Mouse (Mus musculus) intestine, embryonic 16.5 days (tissue): ENCODE results near the gene Stim1. TPM values are rescaled to one million over a fixed set of nuclear protein-coding genes. Genes with fewer than 3 reads are reported as not detected.

Experiments
- ATAC-seq: fragments of 200-750 bp; cut with Nextera tagmentation; 2 replicates; pipeline ENCODE4 v1.8.0; 2017; ENCODE audit warnings: moderate TSS enrichment, moderate library complexity
- H3K27ac ChIP-seq: fragments of 300-500 bp; sonication (generic); 2 replicates; pipeline ENCODE4 v1.5.1; 2014; ENCODE audit warnings: mild to moderate bottlenecking, low read length
- H3K27me3 ChIP-seq: fragments of 300-500 bp; sonication (generic); replicated peaks from 2 replicates; pipeline ENCODE4 v1.6.1; 2014; ENCODE audit warnings: low read length, control low read depth, mixed read lengths; ENCODE audit not compliant: control insufficient read depth, insufficient read depth
- H3K36me3 ChIP-seq: fragments of 300-500 bp; sonication (generic); 2 replicates; pipeline ENCODE4 v1.6.1; 2014; ENCODE audit warnings: low read length, control low read depth; ENCODE audit not compliant: control insufficient read depth, insufficient read depth
- H3K4me1 ChIP-seq: fragments of 300-500 bp; sonication (generic); 2 replicates; pipeline ENCODE4 v1.6.1; 2014; ENCODE audit warnings: low read length, control low read depth, mixed read lengths; ENCODE audit not compliant: control insufficient read depth, insufficient read depth
- H3K4me2 ChIP-seq: fragments of 300-500 bp; sonication (generic); 2 replicates; pipeline ENCODE4 v1.6.1; 2014; ENCODE audit warnings: low read depth, low read length, control low read depth
- H3K4me3 ChIP-seq: fragments of 300-500 bp; sonication (generic); 2 replicates; pipeline ENCODE4 v1.5.1; 2014; ENCODE audit warnings: mild to moderate bottlenecking, low read length
- H3K9ac ChIP-seq: fragments of 300-500 bp; sonication (generic); 2 replicates; pipeline ENCODE4 v1.6.1; 2014; ENCODE audit warnings: low read depth, low read length
- H3K9me3 ChIP-seq: fragments of 300-500 bp; sonication (generic); 2 replicates; pipeline ENCODE4 v1.6.1; 2016; ENCODE audit warnings: low read length, control low read depth; ENCODE audit not compliant: control insufficient read depth
- WGBS: fragments of 180-500 bp; shearing (Covaris S2); extraction: QIAGEN DNeasy Blood & Tissue Kit; methylation state at CpG from one replicate; pipeline ENCODE4 v1.1.7; 2014; 5-methylcytosine and 5-hydroxymethylcytosine counted together
- polyA plus RNA-seq: library from polyadenylated mRNA; unstranded; fragments of >200 nt; fragmentation: Nextera tagmentation; extraction: Ambion mirVana; gene quantifications from 2 replicates; pipeline ENCODE4 v1.2.1, GENCODE M21; 2015

Gene Stim1
- polyA plus RNA-seq, 1 experiment from 2014 or later: 21.1 TPM

- no peak for ATAC-seq
- WGBS: 62% methylated on average over 12 of the region's 12 CpGs
- peak overlapping the region; percentile 4; the same call in 1 of the 2 replicates for H3K4me3 ChIP-seq
- H3K27ac ChIP-seq: peak overlapping the region; percentile 31; the same call in 1 of the 2 replicates
- H3K9ac ChIP-seq: peak overlapping the region; percentile 48; the same call in 1 of the 2 replicates
- H3K27me3 ChIP-seq: no peaks in the 10 kb centered on the region
- peaks cover 70% of the 10 kb centered on the region for H3K4me1 ChIP-seq
- no peaks in the 10 kb centered on the region for H3K36me3 ChIP-seq
- no peaks in the 10 kb centered on the region for H3K9me3 ChIP-seq
- H3K4me2 ChIP-seq: peak overlapping the region; percentile 84
These were observed 20.4 kb upstream of the Stim1 start for GRCm38 (mm10) chr7:102246956-102247797.

GRCm38 (mm10) chr7:102248691-102249404 lies 18.8 kb upstream of the Stim1 start:
- Histone ChIP-seq H3K4me3 (peak overlapping the region; percentile 86), H3K9me3 (no peaks in the 10 kb centered on the region), H3K27ac (peak overlapping the region; percentile 100), H3K9ac (peak overlapping the region; percentile 94), H3K4me2 (peak overlapping the region; percentile 84), H3K36me3 (no peaks in the 10 kb centered on the region), H3K4me1 (peaks cover 55% of the 10 kb centered on the region), H3K27me3 (no peaks in the 10 kb centered on the region)
- ATAC-seq: no peak
- WGBS: 14% methylated on average over 16 of the region's 16 CpGs

GRCm38 (mm10) chr7:102249531-102249895 lies 18.1 kb upstream of the Stim1 start:
- ATAC-seq: peak; percentile 43
- Histone ChIP-seq H3K4me2 (peak overlapping the region; percentile 84), H3K9ac (peak overlapping the region; percentile 94), H3K9me3 (no peaks in the 10 kb centered on the region), H3K27ac (peak overlapping the region; percentile 100), H3K4me1 (peaks cover 49% of the 10 kb centered on the region), H3K27me3 (no peaks in the 10 kb centered on the region), H3K36me3 (no peaks in the 10 kb centered on the region), H3K4me3 (peak overlapping the region; percentile 86)
- WGBS: under 1% methylated on average over 23 of the region's 23 CpGs

GRCm38 (mm10) chr7:102249896-102250630 lies 17.5 kb upstream of the Stim1 start:
- ATAC-seq: peak; percentile 86
- under 1% methylated on average over 34 of the region's 49 CpGs for WGBS
- Histone ChIP-seq H3K9me3 (no peaks in the 10 kb centered on the region), H3K27ac (peak overlapping the region; percentile 100), H3K4me2 (peak overlapping the region; percentile 84), H3K36me3 (no peaks in the 10 kb centered on the region), H3K27me3 (no peaks in the 10 kb centered on the region), H3K9ac (peak overlapping the region; percentile 94), H3K4me3 (peak overlapping the region; percentile 86), H3K4me1 (peaks cover 43% of the 10 kb centered on the region)

- under 1% methylated on average over 33 of the region's 33 CpGs for WGBS
- Histone ChIP-seq H3K27ac (peak overlapping the region; percentile 100), H3K9ac (peak overlapping the region; percentile 94), H3K36me3 (no peaks in the 10 kb centered on the region), H3K9me3 (no peaks in the 10 kb centered on the region), H3K4me1 (peaks cover 37% of the 10 kb centered on the region), H3K4me2 (peak overlapping the region; percentile 67), H3K4me3 (peak overlapping the region; percentile 86), H3K27me3 (no peaks in the 10 kb centered on the region)
- peak; percentile 81 for ATAC-seq
These were observed 16.9 kb upstream of the Stim1 start for GRCm38 (mm10) chr7:102250631-102251214.

- 77% methylated on average over 1 of the region's 1 CpGs for WGBS
- no peak overlapping the region for H3K4me3 ChIP-seq
- H3K4me1 ChIP-seq: peaks cover 8% of the 10 kb centered on the region
- no peaks in the 10 kb centered on the region for H3K27me3 ChIP-seq
- no peak overlapping the region for H3K4me2 ChIP-seq
- ATAC-seq: no peak
- H3K9ac ChIP-seq: no peak overlapping the region
- no peak overlapping the region for H3K27ac ChIP-seq
- no peaks in the 10 kb centered on the region for H3K9me3 ChIP-seq
- H3K36me3 ChIP-seq: no peaks in the 10 kb centered on the region
These were observed 14.0 kb upstream of the Stim1 start for GRCm38 (mm10) chr7:102253631-102254030.

GRCm38 (mm10) chr7:102255954-102256353 lies 11.7 kb upstream of the Stim1 start, which contains the start of gene Rhog:
Rhog (minus strand) TSS chr7:102256054.
- no peak for ATAC-seq
- no peaks in the 10 kb centered on the region for H3K9me3 ChIP-seq
- 81% methylated on average over 3 of the region's 3 CpGs for WGBS
- no peaks in the 10 kb centered on the region for H3K36me3 ChIP-seq
- H3K4me3 ChIP-seq: no peak within 1 kb of the TSS
- 0 out of 2 replicates have a peak, but pooled peaks cover 5% of the 10 kb centered on the region for H3K4me1 ChIP-seq
- no peak within 1 kb of the TSS for H3K9ac ChIP-seq
- no peak within 1 kb of the TSS for H3K27ac ChIP-seq
- no peak within 1 kb of the TSS for H3K4me2 ChIP-seq
- no peaks in the 10 kb centered on the region for H3K27me3 ChIP-seq

GRCm38 (mm10) chr7:102256636-102257035 lies 11.0 kb upstream of the Stim1 start:
- 83% methylated on average over 3 of the region's 3 CpGs for WGBS
- H3K9me3 ChIP-seq: no peaks in the 10 kb centered on the region
- ATAC-seq: no peak

More at GRCm38 (mm10) chr7:102256636-102257035, 11.0 kb upstream of the Stim1 start:
- Histone ChIP-seq H3K4me1 (no peaks in the 10 kb centered on the region), H3K27me3 (no peaks in the 10 kb centered on the region), H3K4me3 (no peak overlapping the region), H3K27ac (no peak overlapping the region), H3K36me3 (no peaks in the 10 kb centered on the region), H3K4me2 (no peak overlapping the region), H3K9ac (no peak overlapping the region)
